Mouse (Mus musculus): ENCODE results near the gene St6galnac5. TPM values are rescaled to one million over a fixed set of nuclear protein-coding genes. Genes with fewer than 3 reads are reported as not detected.

The St6galnac5 gene
- polyA plus RNA-seq (2014; fragmentation: Nextera tagmentation; extraction: Ambion mirVana) = 2.2 and 2.3 TPM in 2 replicates

DNA sequence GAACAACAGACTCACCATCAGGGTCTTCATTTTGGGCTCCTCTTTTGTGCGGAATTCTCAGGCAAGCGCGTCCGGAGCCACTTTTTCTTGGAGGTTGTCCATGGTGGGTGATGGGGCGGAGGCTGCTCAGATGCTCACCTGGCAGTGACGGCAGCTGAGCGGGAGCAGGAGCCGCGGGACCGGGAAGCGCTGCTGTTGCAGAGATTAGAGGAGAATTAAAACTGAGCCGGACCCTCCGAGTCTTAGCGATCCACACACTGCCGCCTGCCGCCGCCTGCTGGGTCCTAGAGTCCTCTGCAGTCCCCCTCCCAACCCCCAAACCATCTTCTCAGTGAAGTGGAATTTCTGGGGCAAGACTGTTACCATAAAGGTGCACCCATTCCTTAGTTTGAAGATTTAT, at the start of gene St6galnac5:
TSS of gene St6galnac5 (minus strand) at position 259 of the 400 bp plus-strand sequence.
- peaks cover 10% of the 10 kb centered on the region for H3K27me3 ChIP-seq (ENCODE audit: control insufficient read depth, insufficient read depth, low read length)
- ATAC-seq (ENCODE audit: low FRiP score) = peak; percentile 73; the same call in 1 of the 2 replicates

GRCm38 (mm10) chr3:153030756-153031155, 48.7 kb upstream of the St6galnac5 start:
- Histone ChIP-seq H3K9me3 (ENCODE audit: control insufficient read depth, low read length) (no peaks in the 10 kb centered on the region), H3K9ac (ENCODE audit: low read length) (no peak overlapping the region), H3K27ac (ENCODE audit: low read depth, low read length) (no peak overlapping the region), H3K36me3 (ENCODE audit: control insufficient read depth, insufficient read depth, low read length) (no peaks in the 10 kb centered on the region), H3K4me3 (ENCODE audit: low read depth, low read length) (no peak overlapping the region), H3K27me3 (ENCODE audit: control insufficient read depth, insufficient read depth, low read length) (no peaks in the 10 kb centered on the region), H3K4me1 (ENCODE audit: control insufficient read depth, insufficient read depth, low read length) (no peaks in the 10 kb centered on the region), H3K4me2 (no peak overlapping the region)
- WGBS = 89% methylated on average over 5 of the region's 5 CpGs
- ATAC-seq (ENCODE audit: low FRiP score) = no peak
- DNase-seq (ENCODE audit: low spot score, missing footprints) = peak; percentile 75

More for the DNA sequence above, at the start of gene St6galnac5:
- H3K4me3 ChIP-seq (ENCODE audit: low read depth, low read length) = peak within 1 kb of the TSS; percentile 48
- no peak within 1 kb of the TSS for H3K27ac ChIP-seq (ENCODE audit: low read depth, low read length)
- under 1% methylated on average over 17 of the region's 17 CpGs for WGBS
- H3K9me3 ChIP-seq (ENCODE audit: control insufficient read depth, low read length) = no peaks in the 10 kb centered on the region
- no peaks in the 10 kb centered on the region for H3K36me3 ChIP-seq (ENCODE audit: control insufficient read depth, insufficient read depth, low read length)
- H3K4me2 ChIP-seq = peak within 1 kb of the TSS; percentile 98
- H3K9ac ChIP-seq (ENCODE audit: low read length) = peak within 1 kb of the TSS; percentile 59
- peak; percentile 94 for DNase-seq (ENCODE audit: low spot score, missing footprints)
- peaks cover 8% of the 10 kb centered on the region; the same call in 1 of the 2 replicates for H3K4me1 ChIP-seq (ENCODE audit: control insufficient read depth, insufficient read depth, low read length)

- ATAC-seq (ENCODE audit: low FRiP score) = no peak
- WGBS = 93% methylated on average over 11 of the region's 11 CpGs
- Histone ChIP-seq H3K9me3 (ENCODE audit: control insufficient read depth, low read length) (no peaks in the 10 kb centered on the region), H3K36me3 (ENCODE audit: control insufficient read depth, insufficient read depth, low read length) (no peaks in the 10 kb centered on the region), H3K4me2 (no peak overlapping the region), H3K9ac (ENCODE audit: low read length) (no peak overlapping the region), H3K4me3 (ENCODE audit: low read depth, low read length) (no peak overlapping the region), H3K27ac (ENCODE audit: low read depth, low read length) (no peak overlapping the region), H3K27me3 (ENCODE audit: control insufficient read depth, insufficient read depth, low read length) (no peaks in the 10 kb centered on the region), H3K4me1 (ENCODE audit: control insufficient read depth, insufficient read depth, low read length) (no peaks in the 10 kb centered on the region)
- DNase-seq (ENCODE audit: low spot score, missing footprints) = no peak
These were observed 42.0 kb upstream of the St6galnac5 start for GRCm38 (mm10) chr3:153024016-153024415.

DNA sequence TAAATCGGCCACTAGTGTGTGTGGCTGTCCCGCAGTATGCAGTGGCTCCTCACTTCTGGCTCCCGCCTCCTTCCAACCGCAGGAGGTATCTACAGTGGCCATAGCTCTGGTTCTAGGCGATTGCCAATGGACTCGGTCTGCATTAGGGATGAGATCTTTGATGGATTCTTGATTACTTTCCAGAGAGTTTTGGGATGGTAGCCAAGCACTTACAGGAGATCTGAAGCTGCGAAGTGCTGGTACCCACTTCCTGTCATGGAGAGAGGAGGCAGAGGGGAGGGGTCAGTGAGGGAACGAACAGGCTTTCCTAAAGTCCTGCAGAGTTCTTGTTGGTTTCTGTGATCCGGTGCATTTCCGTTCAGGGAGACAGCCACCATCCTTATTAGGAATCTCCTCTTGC, 36.0 kb upstream of the St6galnac5 start:
- ATAC-seq (ENCODE audit: low FRiP score) = no peak
- Histone ChIP-seq H3K27ac (ENCODE audit: low read depth, low read length) (no peak overlapping the region), H3K36me3 (ENCODE audit: control insufficient read depth, insufficient read depth, low read length) (no peaks in the 10 kb centered on the region), H3K27me3 (ENCODE audit: control insufficient read depth, insufficient read depth, low read length) (no peaks in the 10 kb centered on the region), H3K9ac (ENCODE audit: low read length) (no peak overlapping the region), H3K4me1 (ENCODE audit: control insufficient read depth, insufficient read depth, low read length) (no peaks in the 10 kb centered on the region), H3K4me3 (ENCODE audit: low read depth, low read length) (no peak overlapping the region), H3K4me2 (no peak overlapping the region), H3K9me3 (ENCODE audit: control insufficient read depth, low read length) (no peaks in the 10 kb centered on the region)
- DNase-seq (ENCODE audit: low spot score, missing footprints) = no peak
- WGBS = 83% methylated on average over 10 of the region's 10 CpGs

DNA sequence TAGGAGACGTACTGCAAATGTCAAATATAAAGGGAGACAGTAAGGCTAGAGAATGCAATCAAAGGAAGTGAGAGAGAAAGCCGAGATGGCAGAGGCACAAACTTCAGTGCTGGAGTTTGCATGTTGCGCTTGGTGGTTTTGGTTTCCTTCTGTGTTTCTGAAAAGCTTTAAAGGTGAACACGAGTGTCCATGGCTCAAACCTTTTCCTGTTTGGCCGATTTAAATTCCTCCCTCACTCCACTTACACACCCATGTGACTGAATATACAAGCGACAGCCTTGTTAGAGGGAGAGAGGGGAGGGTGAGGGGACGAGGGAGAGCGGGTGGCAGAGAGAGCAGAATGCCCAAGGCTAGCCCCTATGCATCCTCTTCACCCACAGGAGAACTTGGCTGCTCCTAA, 34.3 kb upstream of the St6galnac5 start:
- ATAC-seq (ENCODE audit: low FRiP score) (no peak), DNase-seq (ENCODE audit: low spot score, missing footprints) (no peak)
- Histone ChIP-seq H3K9me3 (ENCODE audit: control insufficient read depth, low read length) (no peaks in the 10 kb centered on the region), H3K27ac (ENCODE audit: low read depth, low read length) (no peak overlapping the region), H3K4me1 (ENCODE audit: control insufficient read depth, insufficient read depth, low read length) (no peaks in the 10 kb centered on the region), H3K36me3 (ENCODE audit: control insufficient read depth, insufficient read depth, low read length) (no peaks in the 10 kb centered on the region), H3K9ac (ENCODE audit: low read length) (no peak overlapping the region), H3K27me3 (ENCODE audit: control insufficient read depth, insufficient read depth, low read length) (no peaks in the 10 kb centered on the region), H3K4me2 (no peak overlapping the region), H3K4me3 (ENCODE audit: low read depth, low read length) (no peak overlapping the region)
- 77% methylated on average over 8 of the region's 8 CpGs for WGBS

GRCm38 (mm10) chr3:153006893-153007292, 24.8 kb upstream of the St6galnac5 start:
- no peak for ATAC-seq (ENCODE audit: low FRiP score)
- H3K27ac ChIP-seq (ENCODE audit: low read depth, low read length) = no peak overlapping the region
- H3K4me1 ChIP-seq (ENCODE audit: control insufficient read depth, insufficient read depth, low read length) = no peaks in the 10 kb centered on the region
- no peak overlapping the region for H3K4me2 ChIP-seq
- no peaks in the 10 kb centered on the region for H3K9me3 ChIP-seq (ENCODE audit: control insufficient read depth, low read length)
- no peaks in the 10 kb centered on the region for H3K36me3 ChIP-seq (ENCODE audit: control insufficient read depth, insufficient read depth, low read length)
- H3K27me3 ChIP-seq (ENCODE audit: control insufficient read depth, insufficient read depth, low read length) = no peaks in the 10 kb centered on the region
- H3K4me3 ChIP-seq (ENCODE audit: low read depth, low read length) = no peak overlapping the region
- WGBS = 94% methylated on average over 6 of the region's 6 CpGs
- peak; percentile 44 for DNase-seq (ENCODE audit: low spot score, missing footprints)
- H3K9ac ChIP-seq (ENCODE audit: low read length) = no peak overlapping the region

DNA sequence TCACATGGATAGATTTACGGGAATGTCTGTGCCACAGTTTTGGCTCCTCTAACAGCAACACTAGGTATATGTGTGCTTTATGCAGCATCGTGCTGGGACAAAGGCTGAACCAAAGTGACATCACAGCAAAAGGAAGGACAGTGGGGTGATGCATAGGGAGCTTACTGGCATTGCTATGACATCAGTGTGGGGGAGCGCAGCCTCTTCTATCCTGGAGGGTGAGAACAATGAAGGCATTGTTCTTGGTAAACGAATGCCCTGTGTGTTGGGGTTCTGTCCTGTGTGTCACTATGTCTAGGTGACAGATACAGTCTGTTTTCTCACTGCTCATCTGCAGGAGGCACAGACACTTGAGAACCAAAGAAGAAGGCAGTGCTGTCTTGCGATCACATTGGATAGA, 16.9 kb upstream of the St6galnac5 start:
- H3K4me2 ChIP-seq = no peak overlapping the region

DNA sequence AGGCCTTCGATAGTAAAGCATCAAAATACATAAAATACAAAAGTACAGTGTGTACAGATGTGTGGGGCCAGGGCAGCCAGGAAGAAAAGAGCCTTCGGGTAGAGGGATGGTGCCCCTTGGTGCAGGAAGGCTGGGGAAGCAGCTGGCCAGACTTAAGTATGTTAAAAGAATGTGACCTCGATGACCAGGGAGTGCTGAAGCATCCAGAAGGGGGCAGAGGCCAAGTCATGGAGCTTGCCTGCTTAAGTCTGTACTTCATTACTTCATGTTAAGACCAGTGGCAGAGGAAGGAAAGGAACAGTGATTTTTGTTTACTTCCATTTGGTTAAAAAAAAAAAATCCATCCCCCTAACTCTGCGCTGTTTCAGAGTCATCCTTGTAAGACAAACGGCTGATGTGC, 16.1 kb upstream of the St6galnac5 start:
- H3K27ac ChIP-seq (ENCODE audit: low read depth, low read length) = no peak overlapping the region
- peak; percentile 83 for DNase-seq (ENCODE audit: low spot score, missing footprints)
- WGBS = 46% methylated on average over 5 of the region's 5 CpGs

More for the DNA sequence above, 16.9 kb upstream of the St6galnac5 start:
- H3K9ac ChIP-seq (ENCODE audit: low read length) = no peak overlapping the region
- H3K27ac ChIP-seq (ENCODE audit: low read depth, low read length) = no peak overlapping the region
- DNase-seq (ENCODE audit: low spot score, missing footprints) (peak; percentile 77), ATAC-seq (ENCODE audit: low FRiP score) (no peak; the same call in 1 of the 2 replicates)
- H3K27me3 ChIP-seq (ENCODE audit: control insufficient read depth, insufficient read depth, low read length) = no peaks in the 10 kb centered on the region
- H3K36me3 ChIP-seq (ENCODE audit: control insufficient read depth, insufficient read depth, low read length) = no peaks in the 10 kb centered on the region
- H3K4me3 ChIP-seq (ENCODE audit: low read depth, low read length) = no peak overlapping the region
- WGBS = 67% methylated on average over 5 of the region's 5 CpGs
- H3K9me3 ChIP-seq (ENCODE audit: control insufficient read depth, low read length) = no peaks in the 10 kb centered on the region
- H3K4me1 ChIP-seq (ENCODE audit: control insufficient read depth, insufficient read depth, low read length) = no peaks in the 10 kb centered on the region; the same call in 1 of the 2 replicates

DNA sequence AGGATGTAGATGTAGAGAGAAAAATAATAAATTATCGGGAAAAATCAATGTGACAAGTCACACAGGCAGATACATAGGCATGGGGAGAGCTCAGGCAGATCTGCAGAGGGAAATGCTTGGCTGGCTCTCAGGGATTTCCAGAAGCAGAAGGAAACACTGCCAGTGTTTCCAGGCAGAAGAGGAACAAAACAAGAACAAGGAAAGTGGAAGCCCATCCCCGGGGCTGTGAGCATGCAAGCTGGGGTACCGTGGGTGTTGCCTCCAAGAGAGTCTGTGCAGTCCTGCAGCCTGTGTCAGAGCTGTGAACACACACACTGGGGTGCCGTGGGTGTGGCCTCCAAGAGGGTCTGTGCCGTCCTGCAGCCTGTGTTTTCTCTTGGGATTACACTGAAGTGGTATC, 11.6 kb upstream of the St6galnac5 start:
- ATAC-seq (ENCODE audit: low FRiP score) (no peak), DNase-seq (ENCODE audit: low spot score, missing footprints) (no peak)
- Histone ChIP-seq H3K27me3 (ENCODE audit: control insufficient read depth, insufficient read depth, low read length) (no peaks in the 10 kb centered on the region), H3K4me1 (ENCODE audit: control insufficient read depth, insufficient read depth, low read length) (no peaks in the 10 kb centered on the region; the same call in 1 of the 2 replicates), H3K4me3 (ENCODE audit: low read depth, low read length) (no peak overlapping the region), H3K9ac (ENCODE audit: low read length) (no peak overlapping the region), H3K9me3 (ENCODE audit: control insufficient read depth, low read length) (no peaks in the 10 kb centered on the region), H3K36me3 (ENCODE audit: control insufficient read depth, insufficient read depth, low read length) (no peaks in the 10 kb centered on the region), H3K27ac (ENCODE audit: low read depth, low read length) (no peak overlapping the region), H3K4me2 (no peak overlapping the region)
- WGBS = 64% methylated on average over 5 of the region's 5 CpGs

More for the DNA sequence above, 16.1 kb upstream of the St6galnac5 start:
- ATAC-seq (ENCODE audit: low FRiP score) = no peak
- no peaks in the 10 kb centered on the region; the same call in 1 of the 2 replicates for H3K4me1 ChIP-seq (ENCODE audit: control insufficient read depth, insufficient read depth, low read length)
- no peak overlapping the region for H3K4me3 ChIP-seq (ENCODE audit: low read depth, low read length)
- no peaks in the 10 kb centered on the region for H3K9me3 ChIP-seq (ENCODE audit: control insufficient read depth, low read length)
- no peaks in the 10 kb centered on the region for H3K27me3 ChIP-seq (ENCODE audit: control insufficient read depth, insufficient read depth, low read length)
- no peak overlapping the region for H3K9ac ChIP-seq (ENCODE audit: low read length)
- no peaks in the 10 kb centered on the region for H3K36me3 ChIP-seq (ENCODE audit: control insufficient read depth, insufficient read depth, low read length)
- no peak overlapping the region for H3K4me2 ChIP-seq
